25 mouse cellular contexts compared by ENCODE assay signal in genomic region chr11:63834631-63835030, GRCm38 (mm10).
A peak's percentile ranks its signal among the peaks of the same experiment; 100 is the strongest.
DNase-seq lines count a peak whose midpoint lies in the region; ATAC-seq and TF ChIP-seq lines count a peak whose summit lies in the region.
"Had no signal": no experiment of that assay in that cellular context is flagged by ENCODE, and none has a peak within 500 bp of the region (broad histone marks: within the 10 kb centered on the region; RNA-seq: fewer than 3 reads in every experiment).

No protein-coding gene starts in this region.

- intact Hi-C loops in heart, postnatal 10 days (cut with DNase I) = no loop called here

- no peak for TF ChIP-seq POLR2A in limb, embryonic 14.5 days (IDR thresholded peaks at IDR 0.05; ENCODE audit: borderline replicate concordance, extremely low read depth, insufficient read depth, insufficient read length)

- H3K27me3 ChIP-seq in heart, embryonic 15.5 days = no peaks in the 10 kb centered on the region
- H3K27me3 ChIP-seq in limb, embryonic 14.5 days (ENCODE audit: control insufficient read depth, insufficient read depth, low read length) = no peaks in the 10 kb centered on the region
- 0 out of 2 replicates have a peak, but pooled peaks cover 3% of the 10 kb centered on the region for H3K27me3 ChIP-seq in limb, embryonic 10.5 days (ENCODE audit: low read depth, poor library complexity, severe bottlenecking)
- no peaks in the 10 kb centered on the region for H3K27me3 ChIP-seq in midbrain, embryonic 14.5 days (ENCODE audit: control insufficient read depth, insufficient read depth, low read length)
- H3K27me3 ChIP-seq: forebrain, embryonic 12.5 days; hindbrain, embryonic 15.5 days had no signal

- peaks cover 36% of the 10 kb centered on the region for H3K4me1 ChIP-seq in heart, embryonic 15.5 days (replicated peaks)
- H3K4me1 ChIP-seq in limb, embryonic 14.5 days (ENCODE audit: control insufficient read depth, insufficient read depth, low read length) = peaks cover 7% of the 10 kb centered on the region
- peaks cover 8% of the 10 kb centered on the region for H3K4me1 ChIP-seq in limb, embryonic 10.5 days
- H3K4me1 ChIP-seq in midbrain, embryonic 14.5 days (ENCODE audit: control insufficient read depth, insufficient read depth, low read length) = peaks cover 11% of the 10 kb centered on the region; the same call in 1 of the 2 replicates
- H3K4me1 ChIP-seq: embryonic facial prominence, embryonic 13.5 days had no signal

- H3K4me3 ChIP-seq in heart, embryonic 15.5 days = no peak overlapping the region
- no peak overlapping the region for H3K4me3 ChIP-seq in limb, embryonic 14.5 days (replicated peaks; ENCODE audit: low read length)
- H3K4me3 ChIP-seq in limb, embryonic 10.5 days = no peak overlapping the region
- no peak overlapping the region for H3K4me3 ChIP-seq in midbrain, embryonic 14.5 days (replicated peaks; ENCODE audit: low read depth, low read length)
- H3K4me3 ChIP-seq: embryonic facial prominence, embryonic 13.5 days; erythroblast, embryonic 14.5 days; forebrain, embryonic 12.5 days; gastrocnemius, adult 2 months; hindbrain, embryonic 15.5 days; limb, embryonic 13.5 days; lung, embryonic 15.5 days had no signal

- H3K9me3 ChIP-seq in heart, embryonic 15.5 days (replicated peaks) = no peaks in the 10 kb centered on the region
- H3K9me3 ChIP-seq in limb, embryonic 14.5 days (ENCODE audit: control insufficient read depth, low read length) = no peaks in the 10 kb centered on the region
- no peaks in the 10 kb centered on the region for H3K9me3 ChIP-seq in limb, embryonic 10.5 days (replicated peaks)
- no peaks in the 10 kb centered on the region for H3K9me3 ChIP-seq in midbrain, embryonic 14.5 days (ENCODE audit: control insufficient read depth, low read length)
- H3K9me3 ChIP-seq: embryonic facial prominence, embryonic 13.5 days; forebrain, embryonic 12.5 days; hindbrain, embryonic 15.5 days; limb, embryonic 13.5 days; lung, embryonic 15.5 days had no signal

- H3K36me3 ChIP-seq in heart, embryonic 15.5 days = no peaks in the 10 kb centered on the region
- H3K36me3 ChIP-seq in limb, embryonic 14.5 days (ENCODE audit: control insufficient read depth, insufficient read depth, low read length) = no peaks in the 10 kb centered on the region
- no peaks in the 10 kb centered on the region for H3K36me3 ChIP-seq in limb, embryonic 10.5 days
- H3K36me3 ChIP-seq in midbrain, embryonic 14.5 days (ENCODE audit: control insufficient read depth, insufficient read depth, low read length) = no peaks in the 10 kb centered on the region
- H3K36me3 ChIP-seq: embryonic facial prominence, embryonic 13.5 days; forebrain, embryonic 12.5 days; hindbrain, embryonic 15.5 days; limb, embryonic 13.5 days; lung, embryonic 15.5 days had no signal

- DNase-seq in heart, adult 11 months = peak; percentile 17
- no peak for DNase-seq in heart, postnatal 10 days
- no peak for DNase-seq in heart, postnatal 4 days
- peak; percentile 1 for DNase-seq in limb, embryonic 14.5 days (ENCODE audit: low spot score)
- DNase-seq in limb, embryonic 10.5 days (ENCODE audit: low spot score) = no peak
- peak; percentile 50 for DNase-seq in midbrain, embryonic 14.5 days
- no peak for DNase-seq in thymus, postnatal 4 days
- DNase-seq: adrenal gland, postnatal 14 days; cerebellum, adult 8-10 months; cerebellum, postnatal 36 days; embryo, embryonic 11 days; gastrocnemius, adult 2 months; kidney, postnatal 36 days; lung, postnatal 4 days; thymus, adult 18-20 months; thymus, postnatal 36 days had no signal

- 43% methylated on average over 7 of the region's 7 CpGs for WGBS in heart, embryonic 15.5 days
- WGBS in limb, embryonic 14.5 days = 71% methylated on average over 7 of the region's 7 CpGs
- WGBS in limb, embryonic 10.5 days = 74% methylated on average over 7 of the region's 7 CpGs
- 21% methylated on average over 7 of the region's 7 CpGs for WGBS in midbrain, embryonic 14.5 days

- peak overlapping the region; percentile 44 for H3K4me2 ChIP-seq in heart, embryonic 15.5 days
- no peak overlapping the region for H3K4me2 ChIP-seq in limb, embryonic 14.5 days (replicated peaks; ENCODE audit: low read depth, low read length, severe bottlenecking)
- no peak overlapping the region for H3K4me2 ChIP-seq in midbrain, embryonic 14.5 days (ENCODE audit: low read length)
- H3K4me2 ChIP-seq: embryonic facial prominence, embryonic 13.5 days; forebrain, embryonic 12.5 days; hindbrain, embryonic 15.5 days; limb, embryonic 13.5 days; lung, embryonic 15.5 days had no signal

- no peak for ATAC-seq in heart, embryonic 15.5 days (replicated peaks; ENCODE audit: insufficient number of reproducible peaks, insufficient read depth, low FRiP score, low read depth)
- no peak for ATAC-seq in limb, embryonic 14.5 days (ENCODE audit: low FRiP score, low read depth)
- ATAC-seq in midbrain, embryonic 14.5 days (ENCODE audit: low FRiP score, low TSS enrichment) = no peak
- ATAC-seq: intestine, embryonic 16.5 days had no signal

- peak overlapping the region; percentile 86 for H3K27ac ChIP-seq in heart, embryonic 15.5 days
- H3K27ac ChIP-seq in limb, embryonic 14.5 days (replicated peaks; ENCODE audit: low read depth, low read length) = no peak overlapping the region
- H3K27ac ChIP-seq in limb, embryonic 10.5 days = no peak overlapping the region
- no peak overlapping the region for H3K27ac ChIP-seq in midbrain, embryonic 14.5 days (replicated peaks; ENCODE audit: low read depth, low read length)
- H3K27ac ChIP-seq: embryonic facial prominence, embryonic 13.5 days; forebrain, embryonic 12.5 days; gastrocnemius, adult 2 months; hindbrain, embryonic 15.5 days; limb, embryonic 13.5 days; liver, embryonic 14.5 days; lung, embryonic 15.5 days had no signal

- no peak overlapping the region for H3K9ac ChIP-seq in heart, embryonic 15.5 days
- H3K9ac ChIP-seq in limb, embryonic 14.5 days (ENCODE audit: low read depth, low read length, severe bottlenecking) = no peak overlapping the region
- H3K9ac ChIP-seq in midbrain, embryonic 14.5 days (replicated peaks; ENCODE audit: low read length) = no peak overlapping the region
- H3K9ac ChIP-seq: embryonic facial prominence, embryonic 13.5 days; forebrain, embryonic 12.5 days; hindbrain, embryonic 15.5 days; limb, embryonic 13.5 days; liver, embryonic 14.5 days; lung, embryonic 15.5 days had no signal

Comparison
In these comparisons a context has a peak if more than half of its experiments do, and no peak if none do; other contexts are left out.
1. DNase-seq: peak in heart, adult 11 months (single experiment), limb, embryonic 14.5 days (single experiment) and midbrain, embryonic 14.5 days (single experiment); none in heart, postnatal 10 days (0 of 2), heart, postnatal 4 days (single experiment), limb, embryonic 10.5 days (single experiment) and thymus, postnatal 4 days (single experiment).